Comparison of ENCODE assay signal across 17 mouse cellular contexts in the genomic region with DNA sequence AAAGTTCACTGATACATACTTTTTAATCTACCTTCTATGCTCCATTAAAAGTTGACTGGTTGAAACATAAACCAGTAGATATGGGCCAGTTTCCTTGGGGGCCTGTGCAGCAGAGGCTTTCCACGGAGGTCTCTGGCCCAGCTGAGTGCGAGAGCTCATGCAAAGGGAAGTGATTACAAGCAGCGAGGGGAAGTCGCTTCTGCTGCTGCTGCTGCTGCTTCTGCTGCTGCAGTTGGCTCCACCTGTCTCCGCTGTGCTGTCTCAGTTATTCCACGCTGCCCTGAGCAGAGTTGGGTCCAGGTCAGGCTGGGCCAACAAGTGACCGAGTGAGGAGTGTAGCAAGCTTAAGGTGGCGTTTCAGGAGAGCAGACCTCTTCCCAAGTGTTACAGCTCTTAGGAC. TPM values are rescaled to one million over a fixed set of nuclear protein-coding genes. Genes with fewer than 3 reads are reported as not detected.
A peak's percentile ranks its signal among the peaks of the same experiment; 100 is the strongest.
DNase-seq lines count a peak whose midpoint lies in the region; ATAC-seq lines count a peak whose summit lies in the region.
"Had no signal": no experiment of that assay in that cellular context is flagged by ENCODE, and none has a peak within 500 bp of the region (broad histone marks: within the 10 kb centered on the region; RNA-seq: fewer than 3 reads in every experiment).

No protein-coding gene starts in this region.

- H3K27me3 ChIP-seq in liver, embryonic 12.5 days (replicated peaks) = no peaks in the 10 kb centered on the region
- H3K27me3 ChIP-seq: heart, embryonic 15.5 days; hindbrain, embryonic 13.5 days; stomach, embryonic 15.5 days had no signal

- H3K27ac ChIP-seq in liver, embryonic 12.5 days = no peak overlapping the region
- H3K27ac ChIP-seq in brown adipose tissue, adult 24 weeks (replicated peaks; ENCODE audit: low read depth, low read length) = 0 out of 2 replicates have a peak overlapping the region, but pooled peaks have one; percentile 17
- H3K27ac ChIP-seq: heart, embryonic 15.5 days; hindbrain, embryonic 13.5 days; stomach, embryonic 15.5 days had no signal

- H3K9ac ChIP-seq in liver, embryonic 12.5 days = no peak overlapping the region
- H3K9ac ChIP-seq: heart, embryonic 15.5 days; hindbrain, embryonic 13.5 days; stomach, embryonic 15.5 days had no signal

- H3K4me3 ChIP-seq in liver, embryonic 12.5 days = no peak overlapping the region
- H3K4me3 ChIP-seq in brown adipose tissue, adult 24 weeks (ENCODE audit: insufficient read depth, low read depth, low read length) = no peak overlapping the region
- H3K4me3 ChIP-seq: erythroblast, embryonic 14.5 days; heart, embryonic 15.5 days; hindbrain, embryonic 13.5 days; stomach, embryonic 15.5 days had no signal

- H3K9me3 ChIP-seq in liver, embryonic 12.5 days (replicated peaks) = no peaks in the 10 kb centered on the region
- H3K9me3 ChIP-seq: heart, embryonic 15.5 days; hindbrain, embryonic 13.5 days; stomach, embryonic 15.5 days had no signal

- DNase-seq in liver = no peak
- peak; percentile 65 for DNase-seq in thymus, postnatal 14 days
- no peak for DNase-seq in adrenal gland, postnatal 4 days (ENCODE audit: low spot score in 2 of 2)
- DNase-seq in neural tube, embryonic 10.5 days (ENCODE audit: extremely low spot score, low spot score) = no peak
- DNase-seq: cerebellum, adult 8-10 months; kidney, adult 2 months; kidney, postnatal 4 days; lung, adult 18-20 months; lung, postnatal 4 days had no signal

- no peak overlapping the region for H3K4me2 ChIP-seq in liver, embryonic 12.5 days
- H3K4me2 ChIP-seq: heart, embryonic 15.5 days; hindbrain, embryonic 13.5 days; stomach, embryonic 15.5 days had no signal

- H3K36me3 ChIP-seq in liver, embryonic 12.5 days = peaks cover 73% of the 10 kb centered on the region

- 57% methylated on average over 8 of the region's 8 CpGs for WGBS in liver, embryonic 12.5 days (ENCODE audit: insufficient replicate concordance)

- H3K4me1 ChIP-seq in liver, embryonic 12.5 days = peaks cover 19% of the 10 kb centered on the region
- H3K4me1 ChIP-seq in brown adipose tissue, adult 24 weeks (ENCODE audit: control insufficient read depth, insufficient read depth, insufficient read length, low read length) = peaks cover 4% of the 10 kb centered on the region; the same call in 1 of the 2 replicates
- H3K4me1 ChIP-seq: hindbrain, embryonic 13.5 days; stomach, embryonic 15.5 days had no signal

- 0 out of 2 replicates have a peak, but pooled peaks have one; percentile 32 for ATAC-seq in liver, embryonic 12.5 days
- ATAC-seq in megakaryocyte progenitor cell, adult 5-6 weeks (replicated peaks; ENCODE audit: poor library complexity) = peak; percentile 49
- ATAC-seq in monocyte, adult 5-6 weeks (replicated peaks; ENCODE audit: insufficient number of reproducible peaks, low FRiP score, low TSS enrichment, poor library complexity, severe bottlenecking) = no peak

RNA-seq across cellular contexts. Expression of gene D5Ertd579e, which starts 27.3 kb away (rescaled TPM):
- 28.2 and 28.5 TPM in 2 replicates for polyA plus RNA-seq in liver, embryonic 12.5 days (2016; fragmentation: Nextera tagmentation; extraction: Ambion mirVana)
- 62.7 and 65.5 TPM in 2 replicates for polyA plus RNA-seq in brown adipose tissue, adult 24 weeks (2012; ENCODE audit: insufficient read depth, insufficient read length, missing spikeins)
- 13.3 and 16.0 TPM in 2 replicates for total RNA-seq in megakaryocyte progenitor cell, adult 5-6 weeks (2015)
- 20.2 and 41.1 TPM in 2 replicates for total RNA-seq in megakaryocyte progenitor cell, adult 5-6 weeks (2017)
- 10 to 100 TPM; 55.2 to 62.3 TPM for total RNA-seq in adrenal gland, postnatal 4 days (2021)
- total RNA-seq in monocyte, adult 5-6 weeks (2017) = 47.6 to 61.5 TPM (median 57.5 TPM) in 3 replicates
